Mouse (Mus musculus) cerebellum, adult 2 months (tissue): ENCODE results near the gene Wnt1. TPM values are rescaled to one million over a fixed set of nuclear protein-coding genes. Genes with fewer than 3 reads are reported as not detected.

Source experiments
- DNase-seq, 2 experiments: peaks; one replicate each; pipeline ENCODE4 v3.0.0; 2021
- H3K27ac ChIP-seq: fragments of 200-500 bp; 2 replicates; pipeline ENCODE4 v1.5.1; 2012; ENCODE audit warnings: low read length, control low read depth, inconsistent platforms; ENCODE audit not compliant: insufficient read depth
- H3K27me3 ChIP-seq: fragments of 200-500 bp; 2 replicates; pipeline ENCODE4 v1.6.1; 2012; ENCODE audit warnings: inconsistent platforms, mild to moderate bottlenecking, low read length, moderate library complexity; ENCODE audit not compliant: control insufficient read depth, insufficient read depth
- H3K4me1 ChIP-seq: fragments of 200-500 bp; 2 replicates; pipeline ENCODE4 v1.6.1; 2011; ENCODE audit warnings: low read length; ENCODE audit not compliant: control insufficient read depth, insufficient read depth
- H3K4me3 ChIP-seq: fragments of 200-500 bp; replicated peaks from 2 replicates; pipeline ENCODE3; 2011; ENCODE audit warnings: mild to moderate bottlenecking, low read depth, low read length, control low read depth; ENCODE audit not compliant: insufficient read depth
- CTCF ChIP-seq: fragments of 200-500 bp; IDR thresholded peaks from 2 replicates; pipeline ENCODE4 v1.5.1; 2011; ENCODE audit warnings: low read depth, mild to moderate bottlenecking, control low read depth, low read length, moderate library complexity, borderline replicate concordance; ENCODE audit not compliant: insufficient read depth
- POLR2A ChIP-seq: fragments of 200-500 bp; IDR thresholded peaks from 2 replicates; pipeline ENCODE4 v1.6.1; 2011; ENCODE audit warnings: low read length, control low read depth, borderline replicate concordance; ENCODE audit not compliant: insufficient read depth
- WGBS: fragments of 180-500 bp; shearing (Covaris S2); methylation state at CpG from one replicate; pipeline ENCODE4 v1.1.7; 2018; 5-methylcytosine and 5-hydroxymethylcytosine counted together
- polyA plus RNA-seq: library from polyadenylated mRNA; depleted of rRNA; stranded (reverse); fragments of >200 nt; gene quantifications from 2 replicates; pipeline ENCODE4 v1.2.3, GENCODE M21; 2012

The Wnt1 gene
- polyA plus RNA-seq, 1 experiment: not detected

DNA sequence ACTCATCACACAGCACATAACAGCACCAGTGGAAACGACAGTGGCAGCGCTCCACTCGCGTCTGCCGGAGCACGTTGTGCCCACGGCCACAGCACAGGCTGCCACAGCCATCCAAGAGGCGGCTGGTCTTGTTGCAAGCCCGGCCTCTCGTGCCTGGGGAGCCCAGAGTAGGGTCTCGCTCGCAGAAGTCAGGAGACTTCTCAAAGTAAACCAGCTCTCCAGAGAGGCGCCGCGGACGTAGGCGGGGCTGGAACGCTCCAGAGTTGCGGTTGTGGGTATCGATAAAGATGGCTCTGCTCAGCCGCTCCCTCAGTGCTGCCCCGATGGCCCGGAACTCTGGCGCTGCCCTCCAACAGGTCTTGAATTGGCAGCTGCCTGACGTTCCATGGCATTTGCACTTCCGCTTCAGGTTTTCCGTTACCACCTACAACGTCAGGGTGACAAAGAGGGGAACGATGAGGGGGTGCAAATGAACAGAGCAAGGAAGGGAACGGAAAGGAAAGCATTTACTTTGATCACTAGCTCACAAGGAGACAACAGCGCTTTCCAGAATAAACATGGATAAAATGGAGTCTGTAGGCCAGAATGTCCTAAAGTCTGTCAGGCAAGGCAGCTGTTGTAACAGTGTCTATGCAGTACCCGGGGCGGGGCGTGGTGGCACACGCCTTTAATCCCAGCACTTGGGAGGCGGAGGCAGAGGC is 17.0 kb upstream of the Wnt1 start:
- 7% methylated on average over 36 of the region's 36 CpGs for WGBS
- H3K27me3 ChIP-seq: peaks cover 5% of the 10 kb centered on the region; the same call in 1 of the 2 replicates
- TF ChIP-seq CTCF (no peak), POLR2A (no peak)
- no peaks in the 10 kb centered on the region for H3K4me1 ChIP-seq
- H3K27ac ChIP-seq: no peak overlapping the region
- no peak for DNase-seq
- H3K4me3 ChIP-seq: peak overlapping the region; percentile 1

- H3K4me1 ChIP-seq: no peaks in the 10 kb centered on the region
- H3K27me3 ChIP-seq: peaks cover 8% of the 10 kb centered on the region; the same call in 1 of the 2 replicates
- no peak overlapping the region for H3K27ac ChIP-seq
- no peak overlapping the region for H3K4me3 ChIP-seq
- no peak for DNase-seq
- no peak for TF ChIP-seq CTCF
- TF ChIP-seq POLR2A: no peak
- WGBS: 43% methylated on average over 15 of the region's 15 CpGs
Observed at GRCm38 (mm10) chr15:98774096-98774495, 15.6 kb upstream of the Wnt1 start.

- H3K27me3 ChIP-seq: peaks cover 9% of the 10 kb centered on the region; the same call in 1 of the 2 replicates
- TF ChIP-seq CTCF (no peak), POLR2A (no peak)
- WGBS: 25% methylated on average over 5 of the region's 5 CpGs
- H3K27ac ChIP-seq: no peak overlapping the region
- H3K4me3 ChIP-seq: no peak overlapping the region
- no peaks in the 10 kb centered on the region for H3K4me1 ChIP-seq
- no peak for DNase-seq
Observed at GRCm38 (mm10) chr15:98775533-98775932, 14.1 kb upstream of the Wnt1 start.

DNA sequence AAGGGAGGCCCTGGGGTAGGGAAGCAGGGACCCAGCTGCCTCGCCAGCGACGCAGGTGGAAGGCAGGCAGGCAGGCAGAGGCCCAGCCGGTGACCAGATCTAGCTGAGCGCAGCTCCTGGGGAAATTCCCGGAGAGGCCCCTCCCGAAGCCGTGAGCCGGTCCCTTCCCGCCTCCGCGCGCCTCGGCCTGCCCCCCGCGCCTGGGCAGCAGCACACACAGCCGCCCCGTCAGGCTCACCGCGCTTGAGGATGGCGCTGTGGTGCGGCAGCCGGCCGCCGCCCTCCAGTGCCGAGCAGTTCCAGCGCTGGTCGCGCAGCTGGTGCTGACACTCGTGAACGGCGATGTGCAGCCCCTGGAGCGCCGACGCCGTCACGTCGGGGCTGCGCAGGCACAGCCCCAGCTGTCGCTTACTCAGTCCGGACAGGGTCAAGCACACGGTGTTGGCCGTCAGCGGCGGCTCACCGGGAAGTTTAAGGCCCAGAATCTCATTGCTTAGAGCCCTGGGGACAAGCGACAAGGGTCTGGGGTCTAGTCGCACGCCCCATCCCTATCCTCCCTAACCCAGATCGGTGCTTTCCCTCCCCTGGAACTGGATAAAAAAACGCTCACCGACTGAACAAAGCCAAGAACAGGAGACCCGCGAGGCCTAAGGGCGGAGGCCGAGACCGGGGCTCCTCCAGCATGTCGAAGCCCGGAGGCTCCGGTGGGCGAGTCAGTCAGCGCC is 13.2 kb upstream of the Wnt1 start:
- DNase-seq: no peak
- H3K4me1 ChIP-seq: no peaks in the 10 kb centered on the region
- TF ChIP-seq CTCF (no peak), POLR2A (no peak)
- WGBS: 4% methylated on average over 61 of the region's 62 CpGs
- H3K27me3 ChIP-seq: peaks cover 9% of the 10 kb centered on the region; the same call in 1 of the 2 replicates
- no peak overlapping the region for H3K27ac ChIP-seq
- no peak overlapping the region for H3K4me3 ChIP-seq

DNA sequence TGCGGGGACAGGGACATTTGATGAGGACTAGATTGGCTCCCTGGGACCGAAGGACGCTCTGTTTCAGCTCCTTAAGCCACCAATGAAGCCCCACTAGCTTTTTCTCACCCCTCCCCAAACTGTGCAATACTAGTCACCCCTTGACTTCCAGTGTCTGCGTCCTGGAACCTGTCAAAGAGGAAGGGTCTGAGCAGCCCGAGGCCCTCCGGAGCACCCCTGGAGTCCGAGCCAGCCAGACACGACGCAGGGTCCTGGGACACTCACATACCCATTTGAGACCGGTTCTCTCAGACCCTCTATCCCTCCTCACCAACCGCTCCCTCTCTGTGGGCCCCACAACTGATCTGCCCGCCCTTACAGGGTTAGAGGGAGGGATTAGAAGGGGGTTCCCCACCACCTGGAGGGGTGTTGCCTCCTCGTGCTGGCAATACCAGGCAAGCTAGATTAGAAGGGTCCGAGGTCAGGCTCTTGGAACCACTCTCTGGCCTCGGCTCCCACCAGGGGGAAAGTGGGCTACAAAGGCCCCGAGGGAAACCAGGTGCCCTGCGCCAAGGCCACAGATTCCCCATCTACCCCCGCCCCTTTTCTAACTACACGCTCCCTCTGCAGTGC is 12.5 kb upstream of the Wnt1 start:
- Histone ChIP-seq H3K27me3 (peaks cover 9% of the 10 kb centered on the region; the same call in 1 of the 2 replicates), H3K27ac (no peak overlapping the region), H3K4me3 (no peak overlapping the region), H3K4me1 (no peaks in the 10 kb centered on the region)
- TF ChIP-seq POLR2A: no peak
- no peak for TF ChIP-seq CTCF
- 12% methylated on average over 19 of the region's 19 CpGs for WGBS
- DNase-seq: no peak

DNA sequence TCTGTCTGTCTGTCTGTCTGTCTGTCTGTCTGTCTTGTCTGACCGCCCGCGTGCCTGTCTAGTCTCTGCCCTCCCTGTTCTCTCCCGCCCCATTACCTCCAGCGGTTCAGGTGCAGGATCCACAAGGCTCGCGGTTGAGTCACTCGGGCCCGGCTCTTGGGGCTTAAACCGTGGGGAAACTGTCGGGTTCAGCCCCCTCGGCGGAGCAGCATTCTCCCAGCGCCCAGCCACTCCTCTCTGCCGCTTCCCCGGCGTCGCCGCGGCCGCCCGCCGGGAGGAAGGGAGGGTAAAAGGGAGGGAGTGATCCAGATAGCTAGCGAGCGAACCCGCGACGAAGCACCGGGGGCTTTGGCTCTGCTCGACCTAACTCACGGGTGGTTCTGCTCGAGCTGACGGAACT is 11.9 kb upstream of the Wnt1 start, which contains the start of gene Wnt10b:
TSS of gene Wnt10b (minus strand) at position 389 of the 400 bp plus-strand sequence.
- Histone ChIP-seq H3K4me1 (no peaks in the 10 kb centered on the region), H3K4me3 (no peak within 1 kb of the TSS), H3K27ac (no peak within 1 kb of the TSS), H3K27me3 (peaks cover 9% of the 10 kb centered on the region; the same call in 1 of the 2 replicates)
- no peak for TF ChIP-seq CTCF
- no peak for TF ChIP-seq POLR2A
- under 1% methylated on average over 31 of the region's 33 CpGs for WGBS
- DNase-seq: no peak

DNA sequence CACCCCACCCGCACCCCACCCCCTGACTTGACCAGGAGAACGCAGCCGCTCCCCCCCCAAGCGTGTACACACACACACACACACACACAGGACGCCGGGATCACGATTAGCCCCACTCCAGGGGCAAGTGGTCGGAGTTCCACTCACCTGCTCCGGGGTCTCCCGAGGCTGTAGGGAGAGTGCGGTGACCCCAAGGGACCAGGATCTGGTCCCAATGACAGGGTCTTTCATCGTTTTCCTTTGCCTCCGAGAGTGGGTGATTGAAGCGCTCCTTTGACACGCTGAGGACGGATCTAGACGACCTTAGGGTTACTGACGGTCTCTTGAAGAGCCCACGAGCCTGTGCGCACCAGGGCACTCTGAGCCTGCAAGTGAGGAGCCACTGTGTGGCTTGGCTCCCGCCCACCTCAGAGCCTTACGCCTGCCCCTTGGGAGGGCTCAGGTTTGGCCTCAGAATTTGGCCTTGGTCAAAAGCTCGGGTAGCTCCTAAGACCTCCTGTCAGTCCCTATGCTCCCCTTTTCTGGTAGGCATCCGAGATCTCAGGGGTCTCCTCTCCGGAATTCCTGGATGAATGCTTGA is 11.4 kb upstream of the Wnt1 start:
- Histone ChIP-seq H3K27me3 (peaks cover 9% of the 10 kb centered on the region; the same call in 1 of the 2 replicates), H3K4me3 (no peak overlapping the region), H3K4me1 (no peaks in the 10 kb centered on the region), H3K27ac (no peak overlapping the region)
- no peak for TF ChIP-seq CTCF
- TF ChIP-seq POLR2A: no peak
- DNase-seq: no peak
- 3% methylated on average over 25 of the region's 25 CpGs for WGBS
